Mouse (Mus musculus) CH12.LX (cell line): ENCODE measurements around the gene Nlrc5. TPM values are rescaled to one million over a fixed set of nuclear protein-coding genes. Genes with fewer than 3 reads are reported as not detected.

Source experiments
- DNase-seq: peaks from one replicate; pipeline ENCODE4 v3.0.0-alpha.2; 2013; ENCODE audit errors: extremely low read depth
- H3K27ac ChIP-seq: 2 replicates; pipeline ENCODE4 v1.5.1; 2012; ENCODE audit warnings: low read depth, mild to moderate bottlenecking, control low read depth, moderate library complexity; ENCODE audit not compliant: insufficient read depth
- H3K27me3 ChIP-seq: replicated peaks from 2 replicates; pipeline ENCODE3; 2012; ENCODE audit warnings: inconsistent platforms
- H3K36me3 ChIP-seq, 2 experiments: replicated peaks in 1 of 2; 2 replicates each; pipeline versions ENCODE3 to v1.6.1; 2012; ENCODE audit warnings: inconsistent platforms in 1 of 2, low read length in 1 of 2, mild to moderate bottlenecking in 1 of 2, mixed read lengths in 1 of 2, moderate library complexity in 1 of 2; ENCODE audit not compliant: control insufficient read depth in 1 of 2, insufficient read depth in 1 of 2
- H3K4me1 ChIP-seq, 2 experiments: 2 replicates each; pipeline ENCODE4 v1.6.1; 2012; ENCODE audit warnings: inconsistent platforms in 1 of 2, moderate library complexity in 1 of 2; ENCODE audit not compliant: insufficient read depth in 2 of 2, control insufficient read depth in 1 of 2
- H3K4me2 ChIP-seq: 2 replicates; pipeline ENCODE4 v1.6.1; 2012; ENCODE audit warnings: low read depth, mild to moderate bottlenecking, control low read depth; ENCODE audit not compliant: poor library complexity, insufficient read depth, severe bottlenecking
- H3K4me3 ChIP-seq, 3 experiments: fragments of 150-350 bp in 1 of 3; sonication (generic) in 1 of 3; replicated peaks in 1 of 3; 2 replicates each; pipeline versions ENCODE3 to v1.5.1; 2011 to 2012; ENCODE audit warnings: low read depth in 2 of 3, low read length in 2 of 3, mild to moderate bottlenecking in 2 of 3, moderate library complexity in 2 of 3, control low read depth in 1 of 3, improper control_type of control experiment in 1 of 3, inconsistent platforms in 1 of 3, mixed read lengths in 1 of 3; ENCODE audit not compliant: poor library complexity in 1 of 3
- H3K79me2 ChIP-seq: replicated peaks from 2 replicates; pipeline ENCODE4 v1.6.1; 2012; ENCODE audit warnings: mild to moderate bottlenecking, moderate library complexity; ENCODE audit not compliant: control insufficient read depth, poor library complexity, insufficient read depth, severe bottlenecking; ENCODE audit errors: extremely low read depth
- H3K9ac ChIP-seq: 2 replicates; pipeline ENCODE4 v1.6.1; 2012; ENCODE audit warnings: low read depth, mild to moderate bottlenecking, control low read depth, moderate library complexity; ENCODE audit not compliant: insufficient read depth
- H3K9me3 ChIP-seq: replicated peaks from 2 replicates; pipeline ENCODE3; 2012; ENCODE audit warnings: low read length, inconsistent platforms, mixed read lengths
- BHLHE40 ChIP-seq: IDR thresholded peaks from 2 replicates; pipeline ENCODE4 v1.6.1; 2011; ENCODE audit warnings: mild to moderate bottlenecking, low read depth, low read length, improper control_type of control experiment
- CHD1 ChIP-seq: IDR thresholded peaks from 2 replicates; pipeline ENCODE4 v1.6.1; 2012; ENCODE audit warnings: low read depth, low read length, improper control_type of control experiment, inconsistent platforms
- CHD2 ChIP-seq: IDR thresholded peaks from 2 replicates; pipeline ENCODE4 v1.6.1; 2011; ENCODE audit warnings: low read length, improper control_type of control experiment
- CTCF ChIP-seq, 2 experiments: IDR thresholded peaks in 1 of 2; conservative IDR thresholded peaks in 1 of 2; 2 replicates each; pipeline ENCODE4 v1.5.1; 2011 to 2012; ENCODE audit warnings: low read depth in 2 of 2, low read length in 2 of 2, improper control_type of control experiment in 1 of 2, inconsistent platforms in 1 of 2, mild to moderate bottlenecking in 1 of 2, moderate library complexity in 1 of 2
- E2F4 ChIP-seq: IDR thresholded peaks from 2 replicates; pipeline ENCODE4 v1.6.1; 2011; ENCODE audit warnings: low read depth, low read length, improper control_type of control experiment; ENCODE audit not compliant: insufficient replicate concordance
- EP300 ChIP-seq: IDR thresholded peaks from 2 replicates; pipeline ENCODE4 v1.6.1; 2011; ENCODE audit warnings: low read length, improper control_type of control experiment
- ETS1 ChIP-seq: conservative IDR thresholded peaks from 2 replicates; pipeline ENCODE4 v1.6.1; 2012; ENCODE audit warnings: low read depth, mild to moderate bottlenecking, inconsistent platforms, low read length, improper control_type of control experiment, moderate library complexity
- GABPA ChIP-seq: IDR thresholded peaks from 2 replicates; pipeline ENCODE4 v1.6.1; 2012; ENCODE audit warnings: low read depth, low read length, improper control_type of control experiment, inconsistent platforms; ENCODE audit not compliant: insufficient replicate concordance
- IRF4 ChIP-seq: IDR thresholded peaks from 2 replicates; pipeline ENCODE4 v1.6.1; 2014; ENCODE audit warnings: low read depth, mild to moderate bottlenecking, inconsistent platforms, low read length, improper control_type of control experiment
- JUN ChIP-seq: IDR thresholded peaks from 2 replicates; pipeline ENCODE4 v1.6.1; 2011; ENCODE audit warnings: low read depth, mild to moderate bottlenecking, low read length, improper control_type of control experiment, moderate library complexity; ENCODE audit not compliant: insufficient read depth
- JUND ChIP-seq: conservative IDR thresholded peaks from 2 replicates; pipeline ENCODE4 v1.6.1; 2011; ENCODE audit warnings: low read depth, low read length, improper control_type of control experiment
- KAT2A ChIP-seq: IDR thresholded peaks from 2 replicates; pipeline ENCODE4 v1.6.1; 2012; ENCODE audit warnings: low read length, improper control_type of control experiment, inconsistent platforms; ENCODE audit not compliant: insufficient replicate concordance
- MAFK ChIP-seq: IDR thresholded peaks from 2 replicates; pipeline ENCODE4 v1.6.1; 2011; ENCODE audit warnings: low read length, improper control_type of control experiment; ENCODE audit not compliant: insufficient replicate concordance
- MAZ ChIP-seq: IDR thresholded peaks from 2 replicates; pipeline ENCODE4 v1.6.1; 2012; ENCODE audit warnings: low read depth, mild to moderate bottlenecking, inconsistent platforms, low read length, improper control_type of control experiment, moderate library complexity
- MEF2A ChIP-seq: IDR thresholded peaks from 2 replicates; pipeline ENCODE4 v1.6.1; 2014; ENCODE audit warnings: low read depth, mild to moderate bottlenecking, inconsistent platforms, low read length, improper control_type of control experiment, borderline replicate concordance
- MYC ChIP-seq: IDR thresholded peaks from 2 replicates; pipeline ENCODE4 v1.6.1; 2011; ENCODE audit warnings: low read depth, mild to moderate bottlenecking, improper control_type of control experiment, low read length
- NELFE ChIP-seq: IDR thresholded peaks from 2 replicates; pipeline ENCODE4 v1.6.1; 2011; ENCODE audit warnings: low read depth, low read length, improper control_type of control experiment
- NRF1 ChIP-seq: IDR thresholded peaks from 2 replicates; pipeline ENCODE4 v1.6.1; 2014; ENCODE audit warnings: low read depth, mild to moderate bottlenecking, inconsistent platforms, low read length, improper control_type of control experiment, moderate library complexity
- POLR2A ChIP-seq: IDR thresholded peaks from 2 replicates; pipeline ENCODE4 v1.6.1; 2011; ENCODE audit warnings: low read depth, mild to moderate bottlenecking, improper control_type of control experiment, low read length
- POLR2AphosphoS2 ChIP-seq: IDR thresholded peaks from 2 replicates; pipeline ENCODE4 v1.6.1; 2011; ENCODE audit warnings: low read depth, low read length, improper control_type of control experiment
- RCOR1 ChIP-seq: conservative IDR thresholded peaks from 2 replicates; pipeline ENCODE4 v1.6.1; 2012; ENCODE audit warnings: low read depth, mild to moderate bottlenecking, inconsistent platforms, low read length, improper control_type of control experiment
- SIN3A ChIP-seq: IDR thresholded peaks from 2 replicates; pipeline ENCODE4 v1.6.1; 2012; ENCODE audit warnings: low read length, improper control_type of control experiment, inconsistent platforms
- SMC3 ChIP-seq: IDR thresholded peaks from 2 replicates; pipeline ENCODE4 v1.6.1; 2011; ENCODE audit warnings: low read depth, low read length, improper control_type of control experiment
- TBP ChIP-seq: conservative IDR thresholded peaks from 2 replicates; pipeline ENCODE4 v1.6.1; 2011; ENCODE audit warnings: low read depth, low read length, improper control_type of control experiment
- UBTF ChIP-seq: IDR thresholded peaks from 2 replicates; pipeline ENCODE4 v1.6.1; 2012; ENCODE audit warnings: low read depth, mild to moderate bottlenecking, inconsistent platforms, low read length, improper control_type of control experiment, moderate library complexity
- USF1 ChIP-seq: IDR thresholded peaks from 2 replicates; pipeline ENCODE4 v1.6.1; 2014; ENCODE audit warnings: low read depth, mild to moderate bottlenecking, inconsistent platforms, low read length, improper control_type of control experiment
- USF2 ChIP-seq: conservative IDR thresholded peaks from 2 replicates; pipeline ENCODE4 v1.6.1; 2011; ENCODE audit warnings: low read depth, low read length, improper control_type of control experiment
- ZC3H11A ChIP-seq: IDR thresholded peaks from 2 replicates; pipeline ENCODE4 v1.6.1; 2012; ENCODE audit warnings: low read depth, mild to moderate bottlenecking, inconsistent platforms, low read length, improper control_type of control experiment
- ZKSCAN1 ChIP-seq: IDR thresholded peaks from 2 replicates; pipeline ENCODE4 v1.6.1; 2012; ENCODE audit warnings: low read depth, inconsistent platforms, low read length, improper control_type of control experiment, borderline replicate concordance
- ZMIZ1 ChIP-seq: IDR thresholded peaks from 2 replicates; pipeline ENCODE4 v1.6.1; 2012; ENCODE audit warnings: low read depth, mild to moderate bottlenecking, inconsistent platforms, low read length, improper control_type of control experiment
- dilution Hi-C: fragments of 300-500 bp; cut with MboI; formaldehyde crosslinking; loops from 2 replicates; pipeline ENCODE4 v1.14.3; 2020; ENCODE audit warnings: low sequenced_read_pairs; ENCODE audit not compliant: extremely low pct_unique_long_range_greater_than_20kb, extremely low pct_ligation_motif_present
- in situ Hi-C: fragments of 300-500 bp; cut with MboI; formaldehyde crosslinking; loops from 3 replicates; pipeline ENCODE4 v1.14.3; 2019; ENCODE audit warnings: low sequenced_read_pairs, low pct_ligation_motif_present, low pct_unique_long_range_greater_than_20kb, mixed read lengths
- polyA plus RNA-seq: library from polyadenylated mRNA; unstranded; fragments of >175 nt; gene quantifications from 2 replicates; pipeline ENCODE4 v1.2.1, GENCODE M21; 2012; ENCODE audit warnings: low read depth; ENCODE audit not compliant: insufficient read length
- total RNA-seq, 2 experiments: library from RNA; depleted of rRNA; stranded (reverse); fragments of 300-350 nt in 1 of 2; fragments of >200 nt in 1 of 2; gene quantifications; 2 replicates each; pipeline ENCODE4 v1.2.3; 2012 to 2014

Gene Nlrc5
- total and polyA plus RNA-seq, 3 experiments = 58.6 to 72.5 (median 60.2) TPM

GRCm38 (mm10) chr8:94456071-94456470 lies 21.9 kb downstream of the Nlrc5 start:
- TF ChIP-seq CTCF (conservative IDR thresholded peaks at IDR 0.05 in 1 of 2, IDR thresholded peaks at IDR 0.05 in 1 of 2; ENCODE audit: low read depth in 2 of 2, low read length in 2 of 2) = no peak
- no peak for TF ChIP-seq USF1
- TF ChIP-seq ZC3H11A = no peak
- no peak for TF ChIP-seq BHLHE40
- TF ChIP-seq NRF1 = no peak
- TF ChIP-seq EP300 = no peak
- TF ChIP-seq TBP = no peak
- TF ChIP-seq ZKSCAN1 = no peak
- TF ChIP-seq RCOR1 = no peak
- no peak for TF ChIP-seq KAT2A
- TF ChIP-seq SMC3 = no peak
- no peak for TF ChIP-seq GABPA
- H3K79me2 ChIP-seq = peaks cover 54% of the 10 kb centered on the region
- H3K27me3 ChIP-seq = no peaks in the 10 kb centered on the region
- no peak overlapping the region for H3K9ac ChIP-seq
- H3K4me1 ChIP-seq = peaks cover 16 to 66% of the 10 kb centered on the region in 2 experiments
- no peak overlapping the region for H3K4me2 ChIP-seq
- H3K4me3 ChIP-seq = no peak overlapping the region
- peaks cover 30% of the 10 kb centered on the region for H3K9me3 ChIP-seq
- DNase-seq = no peak
- no peak overlapping the region for H3K27ac ChIP-seq
- dilution Hi-C loops (no loop called here), in situ Hi-C loops (no loop called here)
- H3K36me3 ChIP-seq = peaks cover 44 to 72% of the 10 kb centered on the region in 2 experiments

GRCm38 (mm10) chr8:94458567-94458966 lies 24.4 kb downstream of the Nlrc5 start:
- H3K4me1 ChIP-seq = peaks cover 16 to 69% of the 10 kb centered on the region in 2 experiments
- DNase-seq = peak; percentile 93
- H3K27ac ChIP-seq = peak overlapping the region; percentile 99
- no peak overlapping the region for H3K4me3 ChIP-seq
- peak overlapping the region; percentile 84 for H3K9ac ChIP-seq
- peak overlapping the region; percentile 99 for H3K4me2 ChIP-seq
- dilution Hi-C loops = no loop called here
- in situ Hi-C loops = no loop called here
- H3K9me3 ChIP-seq = peaks cover 20% of the 10 kb centered on the region
- H3K36me3 ChIP-seq = peaks cover 35 to 58% of the 10 kb centered on the region in 2 experiments
- peaks cover 43% of the 10 kb centered on the region for H3K79me2 ChIP-seq
- H3K27me3 ChIP-seq = no peaks in the 10 kb centered on the region
- TF ChIP-seq ETS1 = peak; percentile 97
- 0 out of 2 replicates have a peak, but pooled peaks have one; percentile 28 for TF ChIP-seq UBTF
- no peak for TF ChIP-seq POLR2AphosphoS2
- TF ChIP-seq IRF4 = peak; percentile 98
- TF ChIP-seq RCOR1 = peak; percentile 83
- 0 out of 2 replicates have a peak, but pooled peaks have one; percentile 13 for TF ChIP-seq CHD1
- no peak for TF ChIP-seq ZC3H11A
- TF ChIP-seq MAZ = 0 out of 2 replicates have a peak, but pooled peaks have one; percentile 79
- TF ChIP-seq JUN = peak; percentile 86
- no peak for TF ChIP-seq USF1
- TF ChIP-seq MAFK = peak; percentile 81
- TF ChIP-seq USF2 = no peak
- peak; percentile 78 for TF ChIP-seq MYC
- TF ChIP-seq SMC3 = peak; percentile 21; the same call in 1 of the 2 replicates
- no peak for TF ChIP-seq ZKSCAN1
- no peak for TF ChIP-seq E2F4
- 0 out of 2 replicates have a peak, but pooled peaks have one; percentile 52 for TF ChIP-seq KAT2A
- no peak for TF ChIP-seq NELFE
- TF ChIP-seq EP300 = peak; percentile 97
- TF ChIP-seq JUND = peak; percentile 94
- no peak; the same call in 1 of the 2 replicates for TF ChIP-seq POLR2A
- TF ChIP-seq CTCF (conservative IDR thresholded peaks at IDR 0.05 in 1 of 2, IDR thresholded peaks at IDR 0.05 in 1 of 2; ENCODE audit: low read depth in 2 of 2, low read length in 2 of 2) = no peak
- TF ChIP-seq BHLHE40 = peak; percentile 89
- 0 out of 2 replicates have a peak, but pooled peaks have one; percentile 13 for TF ChIP-seq TBP
- TF ChIP-seq NRF1 = no peak
- peak; percentile 90 for TF ChIP-seq SIN3A
- TF ChIP-seq ZMIZ1 = no peak
- peak; percentile 80 for TF ChIP-seq CHD2
- TF ChIP-seq GABPA = no peak
- peak; percentile 96 for TF ChIP-seq MEF2A
